Mouse (Mus musculus) forebrain, embryonic 12.5 days (tissue): ENCODE results near the gene Eif4e3. TPM values are rescaled to one million over a fixed set of nuclear protein-coding genes. Genes with fewer than 3 reads are reported as not detected.
A peak's percentile ranks its signal among the peaks of the same experiment; 100 is the strongest.

Experiments
- ATAC-seq: fragments of 200-750 bp; cut with Nextera tagmentation; 2 replicates; pipeline ENCODE4 v1.8.0; 2017; ENCODE audit warnings: moderate TSS enrichment; ENCODE audit not compliant: low FRiP score
- H3K27ac ChIP-seq: fragments of 300-500 bp; sonication (generic); 2 replicates; pipeline ENCODE4 v1.5.1; 2016; ENCODE audit warnings: mild to moderate bottlenecking
- H3K27me3 ChIP-seq: fragments of 300-500 bp; sonication (generic); 2 replicates; pipeline ENCODE4 v1.6.1; 2016; ENCODE audit warnings: mild to moderate bottlenecking
- H3K36me3 ChIP-seq: fragments of 300-500 bp; sonication (generic); replicated peaks from 2 replicates; pipeline ENCODE4 v1.6.1; 2016; ENCODE audit warnings: mild to moderate bottlenecking
- H3K4me1 ChIP-seq: fragments of 300-500 bp; sonication (generic); 2 replicates; pipeline ENCODE4 v1.6.1; 2016
- H3K4me2 ChIP-seq: fragments of 300-500 bp; sonication (generic); 2 replicates; pipeline ENCODE4 v1.6.1; 2016; ENCODE audit warnings: mild to moderate bottlenecking, moderate library complexity
- H3K4me3 ChIP-seq: fragments of 300-500 bp; sonication (generic); replicated peaks from 2 replicates; pipeline ENCODE4 v1.5.1; 2016; ENCODE audit warnings: mild to moderate bottlenecking
- H3K9ac ChIP-seq: fragments of 300-500 bp; sonication (generic); 2 replicates; pipeline ENCODE4 v1.6.1; 2016; ENCODE audit warnings: mild to moderate bottlenecking
- H3K9me3 ChIP-seq: fragments of 300-500 bp; sonication (generic); 2 replicates; pipeline ENCODE4 v1.6.1; 2016
- WGBS: fragments of 180-500 bp; shearing (Covaris S2); methylation state at CpG from one replicate; pipeline ENCODE4 v1.1.7; 2016; 5-methylcytosine and 5-hydroxymethylcytosine counted together
- polyA plus RNA-seq: library from polyadenylated mRNA; unstranded; fragments of >200 nt; fragmentation: Nextera tagmentation; extraction: Ambion mirVana; gene quantifications from 2 replicates; pipeline ENCODE4 v1.2.1, GENCODE M21; 2016

Eif4e3 gene
- 12.7 and 13.1 TPM in 2 replicates for polyA plus RNA-seq

- H3K27me3 ChIP-seq: peaks cover 24% of the 10 kb centered on the region
- peak; percentile 51 for ATAC-seq
- H3K36me3 ChIP-seq: no peaks in the 10 kb centered on the region
- H3K9ac ChIP-seq: peak within 1 kb of the TSS; percentile 79
- 1% methylated on average over 47 of the region's 75 CpGs for WGBS
- peak within 1 kb of the TSS; percentile 81 for H3K4me3 ChIP-seq
- H3K4me2 ChIP-seq: peak within 1 kb of the TSS; percentile 88
- peaks cover 62% of the 10 kb centered on the region for H3K4me1 ChIP-seq
- peak within 1 kb of the TSS; percentile 75 for H3K27ac ChIP-seq
- no peaks in the 10 kb centered on the region for H3K9me3 ChIP-seq
Measured at GRCm38 (mm10) chr6:99666318-99667171, at the start of gene Eif4e3, which contains the start of gene Gm20696. Gene Eif4e3, minus strand, starts transcription at chr6:99666771. Gene Gm20696, minus strand, starts transcription at chr6:99666797.

GRCm38 (mm10) chr6:99715913-99716312 is 49.3 kb upstream of the Eif4e3 start:
- H3K4me3 ChIP-seq: no peak overlapping the region
- WGBS: 77% methylated on average over 6 of the region's 6 CpGs
- H3K27me3 ChIP-seq: no peaks in the 10 kb centered on the region; the same call in 1 of the 2 replicates
- ATAC-seq: no peak
- no peaks in the 10 kb centered on the region for H3K4me1 ChIP-seq
- H3K27ac ChIP-seq: no peak overlapping the region
- no peak overlapping the region for H3K9ac ChIP-seq
- H3K36me3 ChIP-seq: no peaks in the 10 kb centered on the region
- H3K9me3 ChIP-seq: no peaks in the 10 kb centered on the region
- H3K4me2 ChIP-seq: no peak overlapping the region

- no peaks in the 10 kb centered on the region for H3K9me3 ChIP-seq
- H3K9ac ChIP-seq: no peak overlapping the region
- no peaks in the 10 kb centered on the region; the same call in 1 of the 2 replicates for H3K27me3 ChIP-seq
- H3K27ac ChIP-seq: no peak overlapping the region
- no peak overlapping the region for H3K4me3 ChIP-seq
- WGBS: 63% methylated on average over 6 of the region's 6 CpGs
- no peaks in the 10 kb centered on the region for H3K36me3 ChIP-seq
- H3K4me2 ChIP-seq: no peak overlapping the region
- ATAC-seq: no peak
- H3K4me1 ChIP-seq: no peaks in the 10 kb centered on the region
Measured at GRCm38 (mm10) chr6:99715191-99715590, 48.6 kb upstream of the Eif4e3 start.

GRCm38 (mm10) chr6:99713256-99713655 is 46.7 kb upstream of the Eif4e3 start:
- Histone ChIP-seq H3K9me3 (no peaks in the 10 kb centered on the region), H3K9ac (no peak overlapping the region), H3K4me3 (no peak overlapping the region), H3K36me3 (no peaks in the 10 kb centered on the region), H3K27me3 (no peaks in the 10 kb centered on the region; the same call in 1 of the 2 replicates), H3K4me1 (no peaks in the 10 kb centered on the region), H3K4me2 (no peak overlapping the region), H3K27ac (no peak overlapping the region)
- ATAC-seq: no peak
- 67% methylated on average over 5 of the region's 5 CpGs for WGBS

GRCm38 (mm10) chr6:99711576-99712101 is 45.1 kb upstream of the Eif4e3 start:
- no peaks in the 10 kb centered on the region for H3K4me1 ChIP-seq
- H3K36me3 ChIP-seq: no peaks in the 10 kb centered on the region
- WGBS: 74% methylated on average over 11 of the region's 11 CpGs
- H3K4me3 ChIP-seq: no peak overlapping the region
- no peak overlapping the region for H3K27ac ChIP-seq
- no peaks in the 10 kb centered on the region; the same call in 1 of the 2 replicates for H3K27me3 ChIP-seq
- no peaks in the 10 kb centered on the region for H3K9me3 ChIP-seq
- no peak for ATAC-seq
- H3K4me2 ChIP-seq: no peak overlapping the region
- no peak overlapping the region for H3K9ac ChIP-seq

- Histone ChIP-seq H3K36me3 (no peaks in the 10 kb centered on the region), H3K27me3 (peaks cover 20% of the 10 kb centered on the region), H3K9ac (no peak overlapping the region), H3K9me3 (no peaks in the 10 kb centered on the region), H3K4me3 (no peak overlapping the region), H3K4me1 (peaks cover 7% of the 10 kb centered on the region; the same call in 1 of the 2 replicates), H3K4me2 (no peak overlapping the region), H3K27ac (no peak overlapping the region)
- 53% methylated on average over 3 of the region's 3 CpGs for WGBS
- no peak for ATAC-seq
Measured at GRCm38 (mm10) chr6:99700484-99700883, 33.9 kb upstream of the Eif4e3 start.

GRCm38 (mm10) chr6:99692916-99693841 is 26.6 kb upstream of the Eif4e3 start:
- Histone ChIP-seq H3K4me2 (peak overlapping the region; percentile 90), H3K36me3 (no peaks in the 10 kb centered on the region), H3K9ac (peak overlapping the region; percentile 85), H3K9me3 (no peaks in the 10 kb centered on the region), H3K4me1 (peaks cover 11% of the 10 kb centered on the region), H3K27ac (peak overlapping the region; percentile 84), H3K4me3 (peak overlapping the region; percentile 84), H3K27me3 (peaks cover 81% of the 10 kb centered on the region)
- WGBS: 1% methylated on average over 100 of the region's 110 CpGs
- ATAC-seq: peak; percentile 22

- peaks cover 74% of the 10 kb centered on the region for H3K27me3 ChIP-seq
Measured at GRCm38 (mm10) chr6:99692206-99692915, 25.8 kb upstream of the Eif4e3 start, which contains the start of gene Gpr27. Gene Gpr27, plus strand, starts transcription at chr6:99692679.

GRCm38 (mm10) chr6:99691666-99692205 is 25.2 kb upstream of the Eif4e3 start:
- H3K9me3 ChIP-seq: no peaks in the 10 kb centered on the region
- H3K4me2 ChIP-seq: peak overlapping the region; percentile 90
- 3% methylated on average over 25 of the region's 25 CpGs for WGBS
- ATAC-seq: peak; percentile 44
- H3K27me3 ChIP-seq: peaks cover 68% of the 10 kb centered on the region
- H3K9ac ChIP-seq: peak overlapping the region; percentile 85
- H3K4me3 ChIP-seq: peak overlapping the region; percentile 84
- H3K27ac ChIP-seq: peak overlapping the region; percentile 84
- H3K4me1 ChIP-seq: peaks cover 11% of the 10 kb centered on the region
- no peaks in the 10 kb centered on the region for H3K36me3 ChIP-seq

More at GRCm38 (mm10) chr6:99692206-99692915, 25.8 kb upstream of the Eif4e3 start, which contains the start of gene Gpr27:
- Histone ChIP-seq H3K4me2 (peak within 1 kb of the TSS; percentile 90), H3K9ac (peak within 1 kb of the TSS; percentile 85), H3K4me1 (peaks cover 11% of the 10 kb centered on the region), H3K27ac (peak within 1 kb of the TSS; percentile 84), H3K4me3 (peak within 1 kb of the TSS; percentile 84), H3K9me3 (no peaks in the 10 kb centered on the region), H3K36me3 (no peaks in the 10 kb centered on the region)
- ATAC-seq: peak; percentile 83
- under 1% methylated on average over 70 of the region's 112 CpGs for WGBS

GRCm38 (mm10) chr6:99688513-99688912 is 21.9 kb upstream of the Eif4e3 start:
- no peaks in the 10 kb centered on the region for H3K36me3 ChIP-seq
- no peak overlapping the region for H3K4me2 ChIP-seq
- no peaks in the 10 kb centered on the region for H3K9me3 ChIP-seq
- H3K9ac ChIP-seq: no peak overlapping the region
- H3K4me1 ChIP-seq: peaks cover 6% of the 10 kb centered on the region
- H3K27ac ChIP-seq: no peak overlapping the region
- ATAC-seq: no peak
- H3K27me3 ChIP-seq: peaks cover 43% of the 10 kb centered on the region
- no peak overlapping the region for H3K4me3 ChIP-seq
- WGBS: 88% methylated on average over 6 of the region's 6 CpGs

GRCm38 (mm10) chr6:99684899-99685298 is 18.3 kb upstream of the Eif4e3 start:
- Histone ChIP-seq H3K4me3 (no peak overlapping the region), H3K27ac (no peak overlapping the region), H3K4me2 (no peak overlapping the region), H3K9ac (no peak overlapping the region), H3K36me3 (no peaks in the 10 kb centered on the region), H3K9me3 (no peaks in the 10 kb centered on the region), H3K27me3 (peaks cover 8% of the 10 kb centered on the region), H3K4me1 (no peaks in the 10 kb centered on the region)
- 48% methylated on average over 5 of the region's 5 CpGs for WGBS
- no peak for ATAC-seq
